ENCODE assay signal across 8 mouse cellular contexts in genomic region chr3:96237335-96237903, GRCm38 (mm10). TPM values are rescaled to one million over a fixed set of nuclear protein-coding genes. Genes with fewer than 3 reads are reported as not detected.
DNase-seq lines count a peak whose midpoint lies in the region; ATAC-seq lines count a peak whose summit lies in the region.

No protein-coding gene starts in this region.

- H3K4me3 ChIP-seq in heart, embryonic 10.5 days = peak overlapping the region; percentile 64
- H3K4me3 ChIP-seq in hindbrain, embryonic 12.5 days = peak overlapping the region; percentile 37
- H3K4me3 ChIP-seq in midbrain, embryonic 14.5 days (replicated peaks; ENCODE audit: low read depth, low read length) = peak overlapping the region; percentile 31

- 28% methylated on average over 7 of the region's 7 CpGs for WGBS in heart, embryonic 10.5 days
- WGBS in hindbrain, embryonic 12.5 days = 28% methylated on average over 7 of the region's 7 CpGs
- WGBS in midbrain, embryonic 14.5 days = 24% methylated on average over 7 of the region's 7 CpGs

- intact Hi-C loops in heart, postnatal 14 days (cut with DNase I) = loop anchor here (2.0 kb wide), 1 partner anchor 15 kb away; no protein-coding TSS in a partner anchor

- H3K27ac ChIP-seq in heart, embryonic 10.5 days = peak overlapping the region; percentile 84
- peak overlapping the region; percentile 68; the same call in 1 of the 2 replicates for H3K27ac ChIP-seq in hindbrain, embryonic 12.5 days
- H3K27ac ChIP-seq in midbrain, embryonic 14.5 days (replicated peaks; ENCODE audit: low read depth, low read length) = no peak overlapping the region

- H3K4me1 ChIP-seq in heart, embryonic 10.5 days = peaks cover 15% of the 10 kb centered on the region; the same call in 1 of the 2 replicates
- peaks cover 15% of the 10 kb centered on the region for H3K4me1 ChIP-seq in hindbrain, embryonic 12.5 days
- peaks cover 13% of the 10 kb centered on the region; the same call in 1 of the 2 replicates for H3K4me1 ChIP-seq in midbrain, embryonic 14.5 days (ENCODE audit: control insufficient read depth, insufficient read depth, low read length)

- H3K9ac ChIP-seq in hindbrain, embryonic 12.5 days = peak overlapping the region; percentile 56
- 0 out of 2 replicates have a peak overlapping the region, but pooled peaks have one; percentile 27 for H3K9ac ChIP-seq in midbrain, embryonic 14.5 days (replicated peaks; ENCODE audit: low read length)

- DNase-seq in heart, embryonic 10.5 days (ENCODE audit: low spot score) = no peak
- no peak for DNase-seq in heart, postnatal 14 days
- peak; percentile 38 for DNase-seq in NIH3T3 (ENCODE audit: low read depth)
- DNase-seq in midbrain, embryonic 14.5 days = no peak
- DNase-seq in ovary, adult 18-20 months (ENCODE audit: low spot score) = no peak
- DNase-seq in right cerebral cortex, postnatal 36 days (ENCODE audit: low spot score in 2 of 2) = no peak

- no peaks in the 10 kb centered on the region for H3K36me3 ChIP-seq in heart, embryonic 10.5 days
- H3K36me3 ChIP-seq in hindbrain, embryonic 12.5 days = no peaks in the 10 kb centered on the region
- no peaks in the 10 kb centered on the region for H3K36me3 ChIP-seq in midbrain, embryonic 14.5 days (ENCODE audit: control insufficient read depth, insufficient read depth, low read length)

- no peak for ATAC-seq in hindbrain, embryonic 12.5 days (ENCODE audit: low FRiP score)
- ATAC-seq in midbrain, embryonic 14.5 days (ENCODE audit: low FRiP score, low TSS enrichment) = no peak
- no peak for ATAC-seq in megakaryocyte progenitor cell, adult 5-6 weeks (replicated peaks; ENCODE audit: poor library complexity)

- no peaks in the 10 kb centered on the region for H3K27me3 ChIP-seq in heart, embryonic 10.5 days (ENCODE audit: insufficient read depth, poor library complexity, severe bottlenecking)
- H3K27me3 ChIP-seq in hindbrain, embryonic 12.5 days = no peaks in the 10 kb centered on the region
- no peaks in the 10 kb centered on the region for H3K27me3 ChIP-seq in midbrain, embryonic 14.5 days (ENCODE audit: control insufficient read depth, insufficient read depth, low read length)

- H3K9me3 ChIP-seq in heart, embryonic 10.5 days = no peaks in the 10 kb centered on the region
- no peaks in the 10 kb centered on the region for H3K9me3 ChIP-seq in hindbrain, embryonic 12.5 days (replicated peaks)
- no peaks in the 10 kb centered on the region for H3K9me3 ChIP-seq in midbrain, embryonic 14.5 days (ENCODE audit: control insufficient read depth, low read length)

- H3K4me2 ChIP-seq in hindbrain, embryonic 12.5 days (replicated peaks) = peak overlapping the region; percentile 55
- peak overlapping the region; percentile 53 for H3K4me2 ChIP-seq in midbrain, embryonic 14.5 days (ENCODE audit: low read length)

RNA-seq across cellular contexts. Expression of gene Hist2h3c2, which starts 1.5 kb away (rescaled TPM):
- 3.4 and 5.1 TPM in 2 replicates for polyA plus RNA-seq in heart, embryonic 10.5 days (2016; fragmentation: Nextera tagmentation; extraction: Ambion mirVana)
- total RNA-seq in heart, postnatal 14 days (2021) = 10 to 100 TPM; 22.1 to 48.5 TPM
- polyA plus RNA-seq in hindbrain, embryonic 12.5 days (2016; fragmentation: Nextera tagmentation; extraction: Ambion mirVana) = 4.9 and 6.7 TPM in 2 replicates
- polyA plus RNA-seq in midbrain, embryonic 14.5 days (2014; fragmentation: Nextera tagmentation; extraction: Ambion mirVana) = 2.2 and 3.4 TPM in 2 replicates
- total RNA-seq in megakaryocyte progenitor cell, adult 5-6 weeks (2015) = 259 and 308 TPM in 2 replicates
- 127 and 135 TPM in 2 replicates for total RNA-seq in megakaryocyte progenitor cell, adult 5-6 weeks (2017)

RNA-seq across cellular contexts. Expression of gene Hist2h2aa2, which starts 2.7 kb away (rescaled TPM):
- polyA plus RNA-seq in heart, embryonic 10.5 days (2016; fragmentation: Nextera tagmentation; extraction: Ambion mirVana) = 13.0 and 21.3 TPM in 2 replicates
- 100 to 1,000 TPM; 357 to 468 TPM for total RNA-seq in heart, postnatal 14 days (2021)
- 49.8 and 72.3 TPM in 2 replicates for polyA plus RNA-seq in hindbrain, embryonic 12.5 days (2016; fragmentation: Nextera tagmentation; extraction: Ambion mirVana)
- polyA plus RNA-seq in midbrain, embryonic 14.5 days (2014; fragmentation: Nextera tagmentation; extraction: Ambion mirVana) = 55.4 and 76.9 TPM in 2 replicates
- 54.6 and 61.5 TPM in 2 replicates for total RNA-seq in megakaryocyte progenitor cell, adult 5-6 weeks (2015)
- 0.67 and 1,948 TPM in 2 replicates for total RNA-seq in megakaryocyte progenitor cell, adult 5-6 weeks (2017)

RNA-seq across cellular contexts. Expression of gene Hist2h2aa1, which starts 7.9 kb away (rescaled TPM):
- 8.3 and 9.5 TPM in 2 replicates for polyA plus RNA-seq in heart, embryonic 10.5 days (2016; fragmentation: Nextera tagmentation; extraction: Ambion mirVana)
- total RNA-seq in heart, postnatal 14 days (2021) = 10 to 100 TPM; 13.0 to 17.3 TPM
- polyA plus RNA-seq in hindbrain, embryonic 12.5 days (2016; fragmentation: Nextera tagmentation; extraction: Ambion mirVana) = 16.0 and 22.0 TPM in 2 replicates
- polyA plus RNA-seq in midbrain, embryonic 14.5 days (2014; fragmentation: Nextera tagmentation; extraction: Ambion mirVana) = 24.7 and 32.0 TPM in 2 replicates
- not detected in 2 replicates for total RNA-seq in megakaryocyte progenitor cell, adult 5-6 weeks (2015)
- 7,846 and 10,813 TPM in 2 replicates for total RNA-seq in megakaryocyte progenitor cell, adult 5-6 weeks (2017)

RNA-seq across cellular contexts. Expression of gene Hist2h3c1, which starts 9.1 kb away (rescaled TPM):
- 0.41 and 0.60 TPM in 2 replicates for polyA plus RNA-seq in heart, embryonic 10.5 days (2016; fragmentation: Nextera tagmentation; extraction: Ambion mirVana)
- 1 to 10 TPM in 1 of 2 experiments, not detected in 1; 1.1 TPM for total RNA-seq in heart, postnatal 14 days (2021)
- 0.71 and 0.91 TPM in 2 replicates for polyA plus RNA-seq in hindbrain, embryonic 12.5 days (2016; fragmentation: Nextera tagmentation; extraction: Ambion mirVana)
- polyA plus RNA-seq in midbrain, embryonic 14.5 days (2014; fragmentation: Nextera tagmentation; extraction: Ambion mirVana) = 1.0 TPM in 1 of 2 replicates, not detected in the other
- total RNA-seq in megakaryocyte progenitor cell, adult 5-6 weeks (2015) = 17.3 and 17.9 TPM in 2 replicates
- total RNA-seq in megakaryocyte progenitor cell, adult 5-6 weeks (2017) = 2.8 TPM in 1 of 2 replicates, not detected in the other

RNA-seq across cellular contexts. Expression of gene Hist2h2be, which starts 16.5 kb away (rescaled TPM):
- 2.8 and 3.5 TPM in 2 replicates for polyA plus RNA-seq in heart, embryonic 10.5 days (2016; fragmentation: Nextera tagmentation; extraction: Ambion mirVana)
- 1 to 10 TPM; 6.9 to 7.7 TPM for total RNA-seq in heart, postnatal 14 days (2021)
- 5.8 and 7.0 TPM in 2 replicates for polyA plus RNA-seq in hindbrain, embryonic 12.5 days (2016; fragmentation: Nextera tagmentation; extraction: Ambion mirVana)
- 4.8 and 5.9 TPM in 2 replicates for polyA plus RNA-seq in midbrain, embryonic 14.5 days (2014; fragmentation: Nextera tagmentation; extraction: Ambion mirVana)
- 5.4 and 5.9 TPM in 2 replicates for total RNA-seq in megakaryocyte progenitor cell, adult 5-6 weeks (2015)
- total RNA-seq in megakaryocyte progenitor cell, adult 5-6 weeks (2017) = 6.6 and 8.0 TPM in 2 replicates
